Mouse (Mus musculus) liver, postnatal 0 days (tissue): ENCODE results near the gene Zfyve1. TPM values are rescaled to one million over a fixed set of nuclear protein-coding genes. Genes with fewer than 3 reads are reported as not detected.

Experiments
- ATAC-seq: fragments of 200-750 bp; cut with Nextera tagmentation; 2 replicates; pipeline ENCODE4 v1.8.0; 2017; ENCODE audit warnings: mild to moderate bottlenecking, moderate library complexity
- DNase-seq: peaks from one replicate; pipeline ENCODE4 v3.0.0-alpha.2; 2016
- H3K27ac ChIP-seq: fragments of 300-500 bp; sonication (generic); 2 replicates; pipeline ENCODE4 v1.5.1; 2014; ENCODE audit warnings: antibody characterized with exemption, moderate library complexity, mild to moderate bottlenecking, low read depth
- H3K27me3 ChIP-seq: fragments of 300-500 bp; sonication (generic); 2 replicates; pipeline ENCODE4 v1.6.1; 2014; ENCODE audit warnings: low read length, control low read depth, mixed read lengths; ENCODE audit not compliant: insufficient read depth
- H3K36me3 ChIP-seq: fragments of 300-500 bp; sonication (generic); replicated peaks from 2 replicates; pipeline ENCODE4 v1.6.1; 2014; ENCODE audit warnings: mild to moderate bottlenecking, control low read depth, low read length, moderate library complexity, mixed read lengths; ENCODE audit not compliant: insufficient read depth
- H3K4me1 ChIP-seq: fragments of 300-500 bp; sonication (generic); 2 replicates; pipeline ENCODE4 v1.6.1; 2014; ENCODE audit warnings: antibody characterized with exemption, mild to moderate bottlenecking, control low read depth; ENCODE audit not compliant: insufficient read depth
- H3K4me2 ChIP-seq: fragments of 300-500 bp; sonication (generic); 2 replicates; pipeline ENCODE4 v1.6.1; 2014; ENCODE audit warnings: low read depth, mild to moderate bottlenecking, low read length, moderate library complexity, mixed read lengths
- H3K4me3 ChIP-seq: fragments of 300-500 bp; sonication (generic); 2 replicates; pipeline ENCODE4 v1.5.1; 2014; ENCODE audit warnings: low read depth, low read length
- H3K9ac ChIP-seq: fragments of 300-500 bp; sonication (generic); replicated peaks from 2 replicates; pipeline ENCODE4 v1.6.1; 2014; ENCODE audit warnings: mild to moderate bottlenecking, moderate library complexity
- H3K9me3 ChIP-seq: fragments of 300-500 bp; sonication (generic); 2 replicates; pipeline ENCODE4 v1.6.1; 2016; ENCODE audit warnings: mild to moderate bottlenecking, control low read depth, low read length, mixed read lengths
- CTCF ChIP-seq: sonication (generic); IDR thresholded peaks from 2 replicates; pipeline ENCODE4 v1.5.1; 2016; ENCODE audit warnings: antibody characterized with exemption, low read depth
- EP300 ChIP-seq: IDR thresholded peaks from 2 replicates; pipeline ENCODE4 v1.6.1; 2016; ENCODE audit warnings: antibody characterized with exemption, low read depth, mild to moderate bottlenecking
- WGBS: fragments of 180-500 bp; shearing (Covaris S2); extraction: QIAGEN DNeasy Blood & Tissue Kit; methylation state at CpG from one replicate; pipeline ENCODE4 v1.1.7; 2014; ENCODE audit not compliant: insufficient replicate concordance; 5-methylcytosine and 5-hydroxymethylcytosine counted together
- polyA plus RNA-seq: library from polyadenylated mRNA; unstranded; fragments of >200 nt; fragmentation: Nextera tagmentation; extraction: Ambion mirVana; gene quantifications from 2 replicates; pipeline ENCODE4 v1.2.1, GENCODE M21; 2015

Gene Zfyve1
- polyA plus RNA-seq, 1 experiment from 2014 or later, result 6.4 TPM

DNA sequence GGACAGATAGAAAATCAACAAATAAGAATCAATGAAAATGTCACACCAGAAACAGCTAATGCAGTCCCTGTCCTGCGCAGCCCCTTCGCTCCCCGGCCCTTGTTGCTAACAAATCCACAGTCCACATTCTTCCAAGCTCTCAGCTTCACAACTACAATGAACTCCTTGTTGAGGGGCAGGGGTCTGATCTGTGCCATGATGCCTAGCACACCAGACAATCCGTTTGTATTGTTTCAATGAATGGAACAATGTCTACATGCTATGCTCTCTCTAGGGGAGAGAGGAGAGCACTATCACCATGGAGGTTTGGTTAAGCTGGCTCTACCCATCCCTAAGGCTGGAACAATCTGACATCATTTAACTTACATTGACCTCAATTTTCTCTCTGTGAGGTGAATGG, 14.3 kb downstream of the Zfyve1 start:
- WGBS, result 92% methylated on average over 4 of the region's 4 CpGs
- no peak overlapping the region for H3K4me2 ChIP-seq
- TF ChIP-seq CTCF, result no peak
- no peak for TF ChIP-seq EP300
- peaks cover 34% of the 10 kb centered on the region for H3K36me3 ChIP-seq
- no peak overlapping the region for H3K4me3 ChIP-seq
- no peaks in the 10 kb centered on the region for H3K27me3 ChIP-seq
- H3K9me3 ChIP-seq, result no peaks in the 10 kb centered on the region
- H3K4me1 ChIP-seq, result peaks cover 37% of the 10 kb centered on the region
- DNase-seq (no peak), ATAC-seq (no peak)
- no peak overlapping the region for H3K9ac ChIP-seq
- peak overlapping the region; percentile 4; the same call in 1 of the 2 replicates for H3K27ac ChIP-seq

DNA sequence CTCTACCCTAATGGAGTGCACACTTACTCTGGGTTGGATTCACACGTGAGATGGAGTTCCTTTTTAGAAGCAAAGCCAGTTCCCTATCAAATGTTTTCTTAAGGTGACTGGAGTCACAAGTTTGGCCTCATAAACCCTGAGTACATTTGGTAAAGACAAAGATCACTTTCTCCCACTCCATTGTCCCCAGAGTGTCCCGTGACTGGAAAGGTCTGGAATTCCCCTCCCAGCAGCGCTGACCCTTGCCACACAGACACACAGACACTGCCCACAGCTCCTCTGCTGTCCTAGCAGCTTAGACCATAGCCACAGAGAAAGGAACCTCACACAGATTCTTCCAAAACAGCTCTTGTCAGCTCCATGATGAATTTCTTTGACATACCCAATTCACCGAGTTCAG, 14.9 kb downstream of the Zfyve1 start:
- no peaks in the 10 kb centered on the region for H3K9me3 ChIP-seq
- no peaks in the 10 kb centered on the region for H3K27me3 ChIP-seq
- no peak overlapping the region for H3K4me3 ChIP-seq
- WGBS, result 65% methylated on average over 4 of the region's 4 CpGs
- peaks cover 37% of the 10 kb centered on the region for H3K4me1 ChIP-seq
- H3K9ac ChIP-seq, result no peak overlapping the region
- TF ChIP-seq EP300 (no peak), CTCF (no peak)
- peak overlapping the region; percentile 4; the same call in 1 of the 2 replicates for H3K27ac ChIP-seq
- peaks cover 32% of the 10 kb centered on the region for H3K36me3 ChIP-seq
- DNase-seq (no peak), ATAC-seq (no peak)
- H3K4me2 ChIP-seq, result no peak overlapping the region

DNA sequence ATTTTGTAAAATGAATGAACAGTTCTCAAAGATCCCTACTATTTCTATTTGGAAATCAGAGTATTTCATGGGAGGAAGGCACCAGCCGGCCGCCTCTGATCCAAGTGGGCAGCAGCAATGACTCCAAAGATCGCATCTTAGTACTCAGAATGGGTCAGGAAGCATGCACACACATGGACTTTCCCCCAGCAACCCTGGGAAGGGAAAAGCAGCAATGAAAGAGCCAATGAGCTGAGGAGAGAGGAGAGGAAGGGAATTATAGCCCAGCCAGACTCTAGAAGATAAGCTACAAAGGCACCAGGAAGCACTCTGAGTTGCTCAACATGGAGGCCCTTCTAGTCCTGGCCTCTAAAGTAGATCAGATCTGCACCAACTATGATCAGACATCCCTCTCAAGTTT, 16.7 kb downstream of the Zfyve1 start:
- H3K27me3 ChIP-seq, result no peaks in the 10 kb centered on the region
- H3K36me3 ChIP-seq, result peaks cover 38% of the 10 kb centered on the region
- H3K9ac ChIP-seq, result no peak overlapping the region
- peaks cover 37% of the 10 kb centered on the region for H3K4me1 ChIP-seq
- TF ChIP-seq CTCF (no peak), EP300 (no peak)
- no peaks in the 10 kb centered on the region for H3K9me3 ChIP-seq
- no peak for ATAC-seq
- no peak overlapping the region for H3K4me2 ChIP-seq
- WGBS, result 84% methylated on average over 3 of the region's 3 CpGs
- H3K27ac ChIP-seq, result peak overlapping the region; percentile 68
- no peak overlapping the region for H3K4me3 ChIP-seq
- DNase-seq, result no peak

DNA sequence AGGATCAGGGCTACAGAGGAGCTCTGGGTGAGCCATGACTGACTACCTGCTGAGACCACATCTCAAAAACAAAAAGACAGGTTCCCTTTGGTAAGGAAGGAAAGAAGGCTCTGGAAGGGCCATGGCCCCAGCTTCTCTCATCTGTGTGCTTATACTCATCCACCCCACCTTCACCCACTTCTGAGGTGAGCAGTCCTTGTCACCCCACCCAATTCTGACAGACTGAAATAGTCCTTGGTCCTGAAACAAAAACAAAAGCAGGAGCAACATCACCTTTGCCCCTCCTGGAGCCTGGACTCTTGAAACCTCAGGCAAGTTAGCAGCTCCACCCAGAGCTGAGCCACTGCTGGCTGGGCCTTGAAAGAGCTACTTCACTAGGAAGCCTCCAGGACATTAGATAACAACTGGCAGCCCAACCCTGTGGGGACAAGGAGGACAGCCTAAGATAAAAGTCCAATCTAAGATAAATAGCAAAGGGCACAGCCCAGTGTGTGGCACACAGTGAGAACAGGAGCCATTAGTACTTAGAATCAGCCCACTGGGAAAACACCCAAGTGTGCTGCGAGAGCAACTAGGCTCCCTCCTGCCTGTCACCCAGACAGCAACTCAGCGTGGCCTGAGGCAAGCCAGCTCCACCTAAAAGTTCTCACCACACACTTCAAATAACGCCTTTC, 18.0 kb downstream of the Zfyve1 start:
- Histone ChIP-seq H3K9ac (peak overlapping the region; percentile 56), H3K27ac (peak overlapping the region; percentile 96), H3K36me3 (peaks cover 41% of the 10 kb centered on the region), H3K4me2 (peak overlapping the region; percentile 61), H3K27me3 (no peaks in the 10 kb centered on the region), H3K4me1 (peaks cover 37% of the 10 kb centered on the region), H3K9me3 (no peaks in the 10 kb centered on the region), H3K4me3 (peak overlapping the region; percentile 6; the same call in 1 of the 2 replicates)
- DNase-seq (peak; percentile 70), ATAC-seq (peak; percentile 96)
- TF ChIP-seq EP300 (peak; percentile 92), CTCF (0 out of 2 replicates have a peak, but pooled peaks have one; percentile 4)
- WGBS, result 36% methylated on average over 3 of the region's 3 CpGs

DNA sequence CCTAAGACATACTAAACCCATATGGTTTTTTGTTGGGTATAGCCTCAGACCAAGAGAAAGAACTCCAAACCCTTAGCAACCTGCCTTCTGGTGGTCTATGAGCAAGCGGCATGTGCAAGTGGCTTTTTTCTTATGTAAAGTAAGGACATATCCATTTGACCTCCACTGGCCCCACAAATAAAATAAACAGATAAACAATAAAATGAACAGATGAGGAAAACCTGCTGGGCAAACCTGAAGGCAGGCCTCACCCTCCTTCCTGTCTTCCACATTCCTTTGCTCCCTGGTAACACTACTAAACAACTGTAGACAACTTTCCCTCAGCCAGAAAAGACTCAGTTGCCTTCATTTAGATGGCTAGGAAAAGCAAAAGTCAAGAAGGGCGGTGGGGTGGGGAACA, 18.7 kb downstream of the Zfyve1 start:
- H3K36me3 ChIP-seq, result peaks cover 39% of the 10 kb centered on the region
- WGBS, result 82% methylated on average over 2 of the region's 2 CpGs
- H3K9me3 ChIP-seq, result no peaks in the 10 kb centered on the region
- peak overlapping the region; percentile 56 for H3K9ac ChIP-seq
- TF ChIP-seq CTCF, result no peak
- TF ChIP-seq EP300, result no peak
- 0 out of 2 replicates have a peak overlapping the region, but pooled peaks have one; percentile 6 for H3K4me3 ChIP-seq
- no peak for DNase-seq
- no peak for ATAC-seq
- peak overlapping the region; percentile 96 for H3K27ac ChIP-seq
- H3K4me2 ChIP-seq, result peak overlapping the region; percentile 61; the same call in 1 of the 2 replicates
- no peaks in the 10 kb centered on the region for H3K27me3 ChIP-seq
- peaks cover 37% of the 10 kb centered on the region for H3K4me1 ChIP-seq

DNA sequence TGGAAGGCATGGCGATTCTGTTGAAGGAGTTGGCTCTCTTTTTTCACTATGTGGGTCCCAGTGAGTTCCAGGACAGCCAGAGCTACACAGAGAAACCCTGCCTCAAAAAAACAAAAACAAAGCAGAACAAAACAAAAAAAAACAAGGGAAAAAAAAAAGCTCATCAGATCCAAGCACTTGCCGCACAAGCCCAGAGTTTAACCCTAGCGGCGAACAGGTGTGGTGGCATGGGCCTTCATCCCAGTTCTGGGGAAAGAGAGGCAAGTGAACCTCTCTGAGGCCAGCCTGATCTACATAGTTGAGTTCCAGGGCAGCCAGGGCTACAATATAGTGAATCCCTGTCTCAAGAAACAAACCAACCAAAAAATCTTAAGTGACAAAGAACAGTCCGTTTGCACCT, 19.6 kb downstream of the Zfyve1 start:
- DNase-seq (no peak), ATAC-seq (no peak)
- Histone ChIP-seq H3K9me3 (no peaks in the 10 kb centered on the region), H3K27me3 (no peaks in the 10 kb centered on the region), H3K27ac (no peak overlapping the region), H3K4me1 (peaks cover 34% of the 10 kb centered on the region), H3K4me2 (no peak overlapping the region), H3K9ac (no peak overlapping the region), H3K4me3 (no peak overlapping the region), H3K36me3 (peaks cover 42% of the 10 kb centered on the region)
- no peak for TF ChIP-seq CTCF
- TF ChIP-seq EP300, result no peak
- 98% methylated on average over 5 of the region's 5 CpGs for WGBS
